Mouse (Mus musculus) right cerebral cortex, postnatal 36 days (tissue): ENCODE measurements around the gene Zfp36.
A peak's percentile ranks its signal among the peaks of the same experiment; 100 is the strongest.

ENCODE experiments used
- DNase-seq, 2 experiments: peaks; one replicate each; pipeline ENCODE4 v3.0.0; 2022; ENCODE audit warnings: low spot score in 2 of 2, mixed read lengths in 1 of 2

Gene Zfp36

GRCm38 (mm10) chr7:28338108-28338998 is 41.7 kb downstream of the Zfp36 start, which contains the start of gene Supt5:
Gene Supt5 (minus strand): TSS chr7:28338746.
- DNase-seq = peak; percentile 95 to 96

GRCm38 (mm10) chr7:28335471-28335870 is 44.6 kb downstream of the Zfp36 start:
- no peak for DNase-seq

- DNase-seq = no peak
Measured at GRCm38 (mm10) chr7:28334534-28334933, 45.5 kb downstream of the Zfp36 start.

- no peak for DNase-seq
Measured at GRCm38 (mm10) chr7:28328260-28328659, 51.8 kb downstream of the Zfp36 start.
